ENCODE assay signal across 11 mouse cellular contexts in the genomic region with DNA sequence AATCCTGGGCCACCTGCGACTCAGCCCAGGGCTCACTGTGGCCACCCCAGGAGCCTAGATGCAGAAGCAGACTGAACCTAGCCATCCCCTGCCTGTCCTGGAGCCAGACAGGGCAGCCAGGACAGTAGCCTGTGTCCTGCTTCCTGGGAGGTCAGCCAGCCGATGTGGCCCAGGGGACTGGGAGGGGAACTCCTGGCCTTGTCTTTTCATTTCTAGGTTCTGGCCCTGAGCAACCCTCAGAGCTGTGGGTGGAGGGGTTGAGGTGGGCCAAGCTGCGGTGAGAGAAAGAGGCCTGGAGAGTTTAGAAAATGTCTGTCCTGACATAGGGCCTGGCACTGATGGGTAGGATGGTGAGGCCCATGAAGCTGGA.
DNase-seq lines count a peak whose midpoint lies in the region; ATAC-seq and TF ChIP-seq lines count a peak whose summit lies in the region.
"Had no signal": no experiment of that assay in that cellular context is flagged by ENCODE, and none has a peak within 500 bp of the region (broad histone marks: within the 10 kb centered on the region; RNA-seq: fewer than 3 reads in every experiment).

No protein-coding gene starts in this region.

- intact Hi-C loops in gastrocnemius, postnatal 36 days (cut with DNase I): loop anchor here (2.0 to 5.0 kb wide), 2 partner anchors 27 to 43 kb away; no protein-coding TSS in a partner anchor

- DNase-seq in kidney, adult 8-10 months: no peak
- no peak for DNase-seq in embryonic facial prominence, embryonic 10.5 days (ENCODE audit: low spot score)
- peak; percentile 75 to 78 for DNase-seq in gastrocnemius, postnatal 36 days
- DNase-seq in cerebellum, adult 2 months: no peak
- no peak for DNase-seq in ovary, adult 18-20 months (ENCODE audit: low spot score)
- DNase-seq: right cerebral cortex, postnatal 25 days; thymus, postnatal 25 days had no signal

- 62% methylated on average over 3 of the region's 3 CpGs for WGBS in kidney, embryonic 16.5 days
- 82% methylated on average over 3 of the region's 3 CpGs for WGBS in embryonic facial prominence, embryonic 10.5 days
- WGBS in limb, embryonic 15.5 days: 65% methylated on average over 3 of the region's 3 CpGs
- 78% methylated on average over 3 of the region's 3 CpGs for WGBS in cerebellum, adult 2 months

- no peak overlapping the region for H3K27ac ChIP-seq in kidney, embryonic 16.5 days (ENCODE audit: low read length)
- peak overlapping the region; percentile 65 for H3K27ac ChIP-seq in embryonic facial prominence, embryonic 10.5 days (replicated peaks)
- H3K27ac ChIP-seq in limb, embryonic 15.5 days: peak overlapping the region; percentile 78
- H3K27ac ChIP-seq in cerebellum, adult 2 months (ENCODE audit: insufficient read depth, low read length): no peak overlapping the region
- H3K27ac ChIP-seq: liver, embryonic 15.5 days had no signal

- H3K9me3 ChIP-seq in kidney, embryonic 16.5 days (ENCODE audit: low read length): no peaks in the 10 kb centered on the region
- no peaks in the 10 kb centered on the region for H3K9me3 ChIP-seq in embryonic facial prominence, embryonic 10.5 days
- H3K9me3 ChIP-seq in limb, embryonic 15.5 days: no peaks in the 10 kb centered on the region
- H3K9me3 ChIP-seq: liver, embryonic 15.5 days had no signal

- no peak overlapping the region for H3K4me2 ChIP-seq in kidney, embryonic 16.5 days (replicated peaks; ENCODE audit: low read depth, low read length)
- H3K4me2 ChIP-seq in limb, embryonic 15.5 days: no peak overlapping the region
- H3K4me2 ChIP-seq: liver, embryonic 15.5 days had no signal

- H3K36me3 ChIP-seq in kidney, embryonic 16.5 days (ENCODE audit: insufficient read depth, low read length): no peaks in the 10 kb centered on the region
- H3K36me3 ChIP-seq in embryonic facial prominence, embryonic 10.5 days (replicated peaks): peaks cover 40% of the 10 kb centered on the region
- H3K36me3 ChIP-seq in limb, embryonic 15.5 days: 0 out of 2 replicates have a peak, but pooled peaks cover 2% of the 10 kb centered on the region
- H3K36me3 ChIP-seq: liver, embryonic 15.5 days had no signal

- TF ChIP-seq POLR2A in cerebellum, adult 2 months (IDR thresholded peaks at IDR 0.05; ENCODE audit: borderline replicate concordance, insufficient read depth, low read length): no peak

- peaks cover 88% of the 10 kb centered on the region for H3K4me1 ChIP-seq in kidney, embryonic 16.5 days (ENCODE audit: insufficient read depth, low read length)
- H3K4me1 ChIP-seq in embryonic facial prominence, embryonic 10.5 days: peaks cover 96% of the 10 kb centered on the region
- peaks cover 97% of the 10 kb centered on the region for H3K4me1 ChIP-seq in limb, embryonic 15.5 days
- peaks cover 36% of the 10 kb centered on the region for H3K4me1 ChIP-seq in cerebellum, adult 2 months (ENCODE audit: control insufficient read depth, insufficient read depth, low read length)

- TF ChIP-seq CTCF in cerebellum, adult 2 months (IDR thresholded peaks at IDR 0.05; ENCODE audit: borderline replicate concordance, insufficient read depth, low read depth, low read length): no peak

- H3K27me3 ChIP-seq in kidney, embryonic 16.5 days (ENCODE audit: insufficient read depth, low read length): no peaks in the 10 kb centered on the region
- H3K27me3 ChIP-seq in embryonic facial prominence, embryonic 10.5 days (replicated peaks; ENCODE audit: low read depth, poor library complexity, severe bottlenecking): no peaks in the 10 kb centered on the region
- H3K27me3 ChIP-seq in limb, embryonic 15.5 days: no peaks in the 10 kb centered on the region
- H3K27me3 ChIP-seq in cerebellum, adult 2 months (ENCODE audit: control insufficient read depth, insufficient read depth, low read length): no peaks in the 10 kb centered on the region
- H3K27me3 ChIP-seq: liver, embryonic 15.5 days; Patski had no signal

- H3K4me3 ChIP-seq in kidney, embryonic 16.5 days (ENCODE audit: low read length): no peak overlapping the region
- H3K4me3 ChIP-seq in embryonic facial prominence, embryonic 10.5 days: no peak overlapping the region
- H3K4me3 ChIP-seq in limb, embryonic 15.5 days: no peak overlapping the region
- H3K4me3 ChIP-seq in cerebellum, adult 2 months (replicated peaks; ENCODE audit: insufficient read depth, low read depth, low read length): no peak overlapping the region
- H3K4me3 ChIP-seq: liver, embryonic 15.5 days had no signal

- no peak for ATAC-seq in kidney, embryonic 16.5 days (ENCODE audit: low FRiP score, low TSS enrichment)
- ATAC-seq in limb, embryonic 15.5 days (ENCODE audit: insufficient number of reproducible peaks, low FRiP score, low TSS enrichment, low read depth): no peak
- ATAC-seq: Patski had no signal

- H3K9ac ChIP-seq in kidney, embryonic 16.5 days (replicated peaks; ENCODE audit: low read length): 0 out of 2 replicates have a peak overlapping the region, but pooled peaks have one; percentile 17
- 0 out of 2 replicates have a peak overlapping the region, but pooled peaks have one; percentile 7 for H3K9ac ChIP-seq in limb, embryonic 15.5 days
- H3K9ac ChIP-seq: liver, embryonic 15.5 days had no signal

Comparison
In these comparisons a context has a peak if more than half of its experiments do, and no peak if none do; other contexts are left out.
1. H3K27ac ChIP-seq: peak in embryonic facial prominence, embryonic 10.5 days (single experiment) and limb, embryonic 15.5 days (single experiment); none in kidney, embryonic 16.5 days (single experiment) and cerebellum, adult 2 months (single experiment).
2. DNase-seq: peak in gastrocnemius, postnatal 36 days (2 of 2); none in kidney, adult 8-10 months (0 of 2), embryonic facial prominence, embryonic 10.5 days (single experiment), cerebellum, adult 2 months (0 of 2) and ovary, adult 18-20 months (single experiment).